Mouse (Mus musculus) spleen, adult 2 months (tissue): ENCODE measurements around the gene Cd164. TPM values are rescaled to one million over a fixed set of nuclear protein-coding genes. Genes with fewer than 3 reads are reported as not detected.

Source experiments
- DNase-seq, 2 experiments: peaks; one replicate each; pipeline versions ENCODE4 v3.0.0 to v3.0.0-alpha.2; 2012 to 2021; ENCODE audit warnings: low spot score in 2 of 2, low read depth in 1 of 2
- H3K27ac ChIP-seq: fragments of 200-500 bp; 2 replicates; pipeline ENCODE4 v1.5.1; 2012; ENCODE audit warnings: low read length, inconsistent platforms; ENCODE audit not compliant: insufficient read depth
- H3K27me3 ChIP-seq: fragments of 200-500 bp; 2 replicates; pipeline ENCODE4 v1.6.1; 2012; ENCODE audit warnings: mild to moderate bottlenecking, moderate library complexity, low read length, inconsistent platforms; ENCODE audit not compliant: control insufficient read depth, insufficient read depth
- H3K36me3 ChIP-seq: fragments of 200-500 bp; 2 replicates; pipeline ENCODE4 v1.6.1; 2012; ENCODE audit warnings: mild to moderate bottlenecking, low read length, inconsistent platforms; ENCODE audit not compliant: control insufficient read depth, insufficient read depth
- H3K4me1 ChIP-seq: fragments of 200-500 bp; 2 replicates; pipeline ENCODE4 v1.6.1; 2011; ENCODE audit warnings: inconsistent platforms; ENCODE audit not compliant: control insufficient read depth, insufficient read depth, insufficient read length
- H3K4me3 ChIP-seq: fragments of 200-500 bp; 2 replicates; pipeline ENCODE4 v1.5.1; 2011; ENCODE audit warnings: mild to moderate bottlenecking, inconsistent platforms; ENCODE audit not compliant: insufficient read depth, insufficient read length; ENCODE audit errors: extremely low read depth
- CTCF ChIP-seq: fragments of 200-500 bp; IDR thresholded peaks from 2 replicates; pipeline ENCODE4 v1.5.1; 2011; ENCODE audit warnings: mild to moderate bottlenecking, inconsistent platforms; ENCODE audit not compliant: insufficient read depth, insufficient read length, insufficient replicate concordance; ENCODE audit errors: extremely low read depth
- POLR2A ChIP-seq: fragments of 200-500 bp; IDR thresholded peaks from 2 replicates; pipeline ENCODE4 v1.6.1; 2011; ENCODE audit warnings: low read depth, low read length, inconsistent platforms
- WGBS: fragments of 180-500 bp; shearing (Covaris S2); methylation state at CpG from one replicate; pipeline ENCODE4 v1.1.7; 2018; 5-methylcytosine and 5-hydroxymethylcytosine counted together
- polyA plus RNA-seq: library from polyadenylated mRNA; depleted of rRNA; stranded (reverse); fragments of >200 nt; gene quantifications from 2 replicates; pipeline ENCODE4 v1.2.3, GENCODE M21; 2012

Gene Cd164
- polyA plus RNA-seq, 1 experiment = 76.3 TPM

GRCm38 (mm10) chr10:41544481-41545190 lies 25.4 kb downstream of the Cd164 start:
- peaks cover 4% of the 10 kb centered on the region; the same call in 1 of the 2 replicates for H3K4me1 ChIP-seq
- H3K27me3 ChIP-seq = no peaks in the 10 kb centered on the region
- peak in 1 of 2 experiments; percentile 29 for DNase-seq
- H3K36me3 ChIP-seq = no peaks in the 10 kb centered on the region
- no peak overlapping the region for H3K27ac ChIP-seq
- TF ChIP-seq POLR2A (no peak), CTCF (no peak)
- H3K4me3 ChIP-seq = no peak overlapping the region
- 32% methylated on average over 7 of the region's 7 CpGs for WGBS

- 68% methylated on average over 7 of the region's 7 CpGs for WGBS
- Histone ChIP-seq H3K36me3 (no peaks in the 10 kb centered on the region), H3K4me1 (peaks cover 4% of the 10 kb centered on the region; the same call in 1 of the 2 replicates), H3K27ac (no peak overlapping the region), H3K27me3 (no peaks in the 10 kb centered on the region), H3K4me3 (no peak overlapping the region)
- no peak for TF ChIP-seq CTCF
- TF ChIP-seq POLR2A = no peak
- no peak for DNase-seq
Observed at GRCm38 (mm10) chr10:41545224-41545755, 26.1 kb downstream of the Cd164 start.

- no peaks in the 10 kb centered on the region for H3K27me3 ChIP-seq
- H3K4me3 ChIP-seq = no peak overlapping the region
- no peak for TF ChIP-seq CTCF
- no peak for TF ChIP-seq POLR2A
- peaks cover 4% of the 10 kb centered on the region; the same call in 1 of the 2 replicates for H3K4me1 ChIP-seq
- DNase-seq = no peak
- H3K36me3 ChIP-seq = no peaks in the 10 kb centered on the region
- H3K27ac ChIP-seq = no peak overlapping the region
- WGBS = 87% methylated on average over 13 of the region's 13 CpGs
Observed at GRCm38 (mm10) chr10:41546396-41547165, 27.4 kb downstream of the Cd164 start.

GRCm38 (mm10) chr10:41550711-41551110 lies 31.5 kb downstream of the Cd164 start:
- Histone ChIP-seq H3K4me3 (no peak overlapping the region), H3K4me1 (peaks cover 12% of the 10 kb centered on the region), H3K36me3 (no peaks in the 10 kb centered on the region), H3K27me3 (no peaks in the 10 kb centered on the region), H3K27ac (no peak overlapping the region)
- DNase-seq = no peak
- TF ChIP-seq CTCF (no peak), POLR2A (no peak)
- WGBS = 87% methylated on average over 7 of the region's 7 CpGs

- no peaks in the 10 kb centered on the region for H3K36me3 ChIP-seq
- no peak for DNase-seq
- H3K4me1 ChIP-seq = peaks cover 12% of the 10 kb centered on the region
- H3K27me3 ChIP-seq = no peaks in the 10 kb centered on the region
- WGBS = 23% methylated on average over 3 of the region's 3 CpGs
- TF ChIP-seq CTCF (no peak), POLR2A (no peak)
- H3K27ac ChIP-seq = no peak overlapping the region
- H3K4me3 ChIP-seq = no peak overlapping the region
Observed at GRCm38 (mm10) chr10:41552319-41552718, 33.1 kb downstream of the Cd164 start.

- DNase-seq = peak in 1 of 2 experiments; percentile 14
Observed at GRCm38 (mm10) chr10:41552847-41553589, 33.8 kb downstream of the Cd164 start.

More at GRCm38 (mm10) chr10:41552847-41553589, 33.8 kb downstream of the Cd164 start:
- 46% methylated on average over 14 of the region's 14 CpGs for WGBS
- Histone ChIP-seq H3K27ac (no peak overlapping the region), H3K4me1 (peaks cover 12% of the 10 kb centered on the region), H3K27me3 (no peaks in the 10 kb centered on the region), H3K36me3 (no peaks in the 10 kb centered on the region), H3K4me3 (no peak overlapping the region)
- TF ChIP-seq POLR2A (no peak), CTCF (no peak)
